Mouse (Mus musculus) lung, embryonic 16.5 days (tissue): ENCODE results near the gene Pik3cg. TPM values are rescaled to one million over a fixed set of nuclear protein-coding genes. Genes with fewer than 3 reads are reported as not detected.

Experiments
- ATAC-seq: fragments of 200-750 bp; cut with Nextera tagmentation; 2 replicates; pipeline ENCODE4 v1.8.0; 2017; ENCODE audit warnings: low read depth, mild to moderate bottlenecking, moderate library complexity
- H3K27ac ChIP-seq: fragments of 300-500 bp; sonication (generic); 2 replicates; pipeline ENCODE4 v1.5.1; 2014; ENCODE audit warnings: mild to moderate bottlenecking, control low read depth, low read length
- H3K27me3 ChIP-seq: fragments of 300-500 bp; sonication (generic); 2 replicates; pipeline ENCODE4 v1.6.1; 2014; ENCODE audit warnings: low read depth, low read length, mixed read lengths; ENCODE audit not compliant: control insufficient read depth, insufficient read depth
- H3K36me3 ChIP-seq: fragments of 300-500 bp; sonication (generic); 2 replicates; pipeline ENCODE4 v1.6.1; 2014; ENCODE audit warnings: low read length; ENCODE audit not compliant: control insufficient read depth, insufficient read depth
- H3K4me1 ChIP-seq: fragments of 300-500 bp; sonication (generic); replicated peaks from 2 replicates; pipeline ENCODE4 v1.6.1; 2014; ENCODE audit warnings: low read length, mixed read lengths; ENCODE audit not compliant: control insufficient read depth, insufficient read depth
- H3K4me2 ChIP-seq: fragments of 300-500 bp; sonication (generic); 2 replicates; pipeline ENCODE4 v1.6.1; 2014; ENCODE audit warnings: low read depth, low read length, control low read depth
- H3K4me3 ChIP-seq: fragments of 300-500 bp; sonication (generic); 2 replicates; pipeline ENCODE4 v1.5.1; 2014; ENCODE audit warnings: mild to moderate bottlenecking, low read length, control low read depth
- H3K9ac ChIP-seq: fragments of 300-500 bp; sonication (generic); 2 replicates; pipeline ENCODE4 v1.6.1; 2014; ENCODE audit warnings: low read length, control low read depth
- H3K9me3 ChIP-seq: fragments of 300-500 bp; sonication (generic); 2 replicates; pipeline ENCODE4 v1.6.1; 2016; ENCODE audit warnings: low read length; ENCODE audit not compliant: control insufficient read depth
- WGBS: fragments of 180-500 bp; shearing (Covaris S2); extraction: QIAGEN DNeasy Blood & Tissue Kit; methylation state at CpG from one replicate; pipeline ENCODE4 v1.1.7; 2014; 5-methylcytosine and 5-hydroxymethylcytosine counted together
- polyA plus RNA-seq: library from polyadenylated mRNA; unstranded; fragments of >200 nt; fragmentation: Nextera tagmentation; extraction: Ambion mirVana; gene quantifications from 2 replicates; pipeline ENCODE4 v1.2.1, GENCODE M21; 2015

Pik3cg gene
- polyA plus RNA-seq, 1 experiment from 2014 or later, result 3.2 TPM

DNA sequence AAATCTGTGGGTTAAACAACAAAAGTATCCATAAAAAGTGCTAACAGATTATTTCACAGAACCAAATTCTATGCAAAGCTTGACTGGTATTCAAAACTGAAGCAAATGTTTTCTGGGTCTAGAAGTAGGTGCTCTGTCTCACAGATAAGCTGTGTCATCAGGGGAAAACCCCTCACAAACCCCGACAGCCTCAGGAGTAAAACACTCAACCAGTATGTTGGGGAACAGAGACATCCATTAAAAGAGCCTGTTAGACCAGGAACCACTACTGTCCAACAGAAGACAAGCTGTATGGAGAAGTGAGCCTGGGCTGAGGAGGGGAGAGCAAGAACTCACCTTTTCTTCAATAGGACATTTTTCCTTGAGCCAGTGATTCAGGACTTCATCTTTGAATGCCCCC, 14.1 kb downstream of the Pik3cg start:
- H3K36me3 ChIP-seq, result no peaks in the 10 kb centered on the region
- no peak overlapping the region for H3K27ac ChIP-seq
- no peak for ATAC-seq
- H3K9me3 ChIP-seq, result no peaks in the 10 kb centered on the region
- H3K9ac ChIP-seq, result no peak overlapping the region
- H3K4me3 ChIP-seq, result no peak overlapping the region
- 68% methylated on average over 1 of the region's 1 CpGs for WGBS
- no peaks in the 10 kb centered on the region for H3K4me1 ChIP-seq
- no peaks in the 10 kb centered on the region for H3K27me3 ChIP-seq
- no peak overlapping the region for H3K4me2 ChIP-seq

DNA sequence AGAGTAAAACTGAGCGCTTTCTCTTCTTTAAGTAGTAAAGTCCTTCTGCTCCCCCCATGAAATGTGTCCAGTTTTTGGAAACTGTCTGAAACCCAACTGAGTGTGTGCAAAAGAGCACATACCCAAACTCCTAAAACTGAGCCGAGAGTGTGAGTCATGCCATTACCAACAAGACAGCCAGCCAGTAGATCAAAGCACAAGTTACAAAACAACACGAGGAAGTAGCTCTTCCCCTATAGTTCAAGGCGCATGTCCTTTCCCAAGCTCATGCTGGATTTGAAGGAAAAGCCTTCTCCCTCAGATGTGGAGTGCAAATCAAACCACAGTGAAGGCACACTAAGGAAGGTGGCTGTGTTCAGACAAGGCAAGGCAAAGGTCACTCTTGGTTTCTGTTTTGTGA, 17.5 kb downstream of the Pik3cg start:
- no peak overlapping the region for H3K27ac ChIP-seq
- no peak overlapping the region for H3K4me3 ChIP-seq
- H3K4me2 ChIP-seq, result no peak overlapping the region
- no peak overlapping the region for H3K9ac ChIP-seq
- H3K27me3 ChIP-seq, result no peaks in the 10 kb centered on the region
- H3K4me1 ChIP-seq, result no peaks in the 10 kb centered on the region
- H3K9me3 ChIP-seq, result no peaks in the 10 kb centered on the region
- no peak for ATAC-seq
- H3K36me3 ChIP-seq, result no peaks in the 10 kb centered on the region
- WGBS, result 63% methylated on average over 4 of the region's 4 CpGs

DNA sequence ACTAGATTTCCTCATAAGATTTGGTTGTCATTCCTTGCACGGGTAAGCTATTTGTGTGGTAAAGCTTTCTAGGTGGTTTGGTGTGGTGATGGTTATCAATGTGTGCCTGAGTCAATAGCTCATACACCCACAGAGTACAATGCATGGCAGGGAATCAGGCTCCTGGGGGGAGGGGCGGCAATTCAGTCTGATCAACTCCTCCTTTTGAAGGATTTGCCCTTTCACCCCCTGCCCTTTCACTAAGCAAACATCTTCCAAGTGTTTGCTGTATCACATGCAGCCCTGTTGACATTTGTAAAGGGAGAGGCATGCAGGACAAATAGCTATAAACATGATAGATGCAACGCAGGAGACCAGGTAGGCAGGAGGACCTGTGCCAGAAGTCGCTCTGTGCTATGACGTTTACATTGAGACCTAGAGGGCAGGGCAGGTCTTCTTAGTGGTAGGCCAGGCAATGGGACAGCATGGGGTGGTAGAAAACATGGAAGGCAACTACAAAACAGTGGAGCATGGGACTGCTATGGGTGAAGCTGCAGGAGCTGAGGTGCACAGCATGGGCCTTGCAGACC, 20.7 kb downstream of the Pik3cg start:
- WGBS, result 56% methylated on average over 5 of the region's 5 CpGs
- H3K4me3 ChIP-seq, result no peak overlapping the region

DNA sequence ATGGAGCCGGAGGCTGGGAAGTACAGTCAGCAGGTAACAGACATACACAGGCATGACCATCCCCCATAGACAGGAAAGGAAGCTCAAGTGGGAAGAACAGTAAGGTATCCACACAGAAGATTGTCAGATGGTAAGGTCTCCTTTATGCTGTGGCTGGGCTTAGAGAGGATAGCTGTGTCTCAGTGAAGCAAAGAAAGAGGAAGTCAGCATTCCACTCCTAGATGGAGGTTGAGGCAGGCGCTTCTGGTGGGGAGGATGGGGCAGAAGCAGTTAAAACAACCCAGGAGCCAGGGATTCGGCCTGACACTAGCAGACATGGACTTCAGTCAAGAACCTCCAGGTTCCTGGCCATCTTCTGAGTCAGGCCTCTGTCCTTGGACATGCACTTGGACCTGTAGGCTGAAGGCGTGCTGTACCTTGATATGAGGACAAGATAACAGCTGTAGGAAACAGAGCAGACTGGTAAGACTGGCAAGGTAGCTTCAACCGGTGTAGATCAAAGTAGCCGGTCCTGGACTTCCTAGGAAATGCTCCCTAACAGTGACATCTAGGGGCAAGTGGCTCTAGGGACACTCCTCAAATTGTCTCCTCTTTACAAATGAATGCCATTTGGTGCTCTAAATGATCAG, 21.7 kb downstream of the Pik3cg start:
- no peak overlapping the region for H3K4me2 ChIP-seq
- 74% methylated on average over 6 of the region's 6 CpGs for WGBS
- no peak for ATAC-seq
- no peaks in the 10 kb centered on the region for H3K9me3 ChIP-seq
- H3K4me1 ChIP-seq, result no peaks in the 10 kb centered on the region
- no peaks in the 10 kb centered on the region for H3K36me3 ChIP-seq
- no peak overlapping the region for H3K9ac ChIP-seq
- H3K27me3 ChIP-seq, result no peaks in the 10 kb centered on the region
- no peak overlapping the region for H3K27ac ChIP-seq
- H3K4me3 ChIP-seq, result no peak overlapping the region

More for the DNA sequence above, 20.7 kb downstream of the Pik3cg start:
- no peak overlapping the region for H3K27ac ChIP-seq
- no peak for ATAC-seq
- H3K4me1 ChIP-seq, result no peaks in the 10 kb centered on the region
- no peak overlapping the region for H3K4me2 ChIP-seq
- no peaks in the 10 kb centered on the region for H3K27me3 ChIP-seq
- H3K36me3 ChIP-seq, result no peaks in the 10 kb centered on the region
- no peaks in the 10 kb centered on the region for H3K9me3 ChIP-seq
- no peak overlapping the region for H3K9ac ChIP-seq

DNA sequence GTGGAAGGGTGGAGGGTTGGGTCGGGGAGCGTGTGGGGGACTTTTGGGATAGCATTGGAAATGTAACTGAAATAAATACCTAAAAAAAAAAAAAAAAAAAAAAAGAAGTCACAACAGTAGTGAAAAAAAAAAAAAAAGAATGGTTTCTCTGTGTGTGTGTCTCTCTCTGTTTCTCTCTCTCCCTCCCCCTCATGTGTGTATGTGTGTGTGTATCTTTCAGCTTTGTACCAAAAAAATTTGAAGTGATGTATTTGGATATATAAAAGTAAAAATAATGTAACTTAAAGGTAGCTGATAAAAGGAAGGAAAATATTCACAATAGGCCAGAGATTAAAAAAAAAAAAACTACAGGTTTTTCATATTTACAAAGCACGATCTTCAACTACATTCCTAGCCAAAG, 23.6 kb downstream of the Pik3cg start:
- no peak overlapping the region for H3K4me2 ChIP-seq
- H3K27me3 ChIP-seq, result no peaks in the 10 kb centered on the region
- 81% methylated on average over 3 of the region's 3 CpGs for WGBS
- H3K4me3 ChIP-seq, result no peak overlapping the region
- no peak overlapping the region for H3K27ac ChIP-seq
- ATAC-seq, result no peak
- no peaks in the 10 kb centered on the region for H3K9me3 ChIP-seq
- no peaks in the 10 kb centered on the region for H3K4me1 ChIP-seq
- no peak overlapping the region for H3K9ac ChIP-seq
- H3K36me3 ChIP-seq, result no peaks in the 10 kb centered on the region

DNA sequence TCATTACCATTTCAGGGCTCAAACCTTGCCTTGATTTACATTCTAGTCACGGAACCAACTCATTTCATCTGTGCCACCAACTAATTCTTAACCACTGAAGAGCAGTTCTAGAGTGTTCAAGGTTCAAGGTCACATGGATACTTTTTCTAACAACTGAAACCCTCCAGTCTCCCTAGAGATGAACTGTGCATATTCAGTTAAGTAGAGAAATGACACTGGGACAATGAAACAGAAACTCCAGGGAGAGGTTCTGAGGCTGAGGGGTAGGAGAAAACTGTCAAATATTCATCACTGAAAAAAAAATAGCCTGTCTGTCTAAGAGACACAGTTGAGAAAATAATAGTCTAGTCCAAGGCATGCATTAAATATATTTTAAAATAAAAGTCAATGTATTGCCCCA, 24.9 kb downstream of the Pik3cg start:
- H3K4me2 ChIP-seq, result no peak overlapping the region
- H3K9ac ChIP-seq, result no peak overlapping the region
- no peaks in the 10 kb centered on the region for H3K9me3 ChIP-seq
- WGBS, result 84% methylated on average over 1 of the region's 1 CpGs
- ATAC-seq, result no peak
- H3K36me3 ChIP-seq, result no peaks in the 10 kb centered on the region
- H3K4me1 ChIP-seq, result no peaks in the 10 kb centered on the region
- no peaks in the 10 kb centered on the region for H3K27me3 ChIP-seq
- H3K27ac ChIP-seq, result no peak overlapping the region
- no peak overlapping the region for H3K4me3 ChIP-seq

DNA sequence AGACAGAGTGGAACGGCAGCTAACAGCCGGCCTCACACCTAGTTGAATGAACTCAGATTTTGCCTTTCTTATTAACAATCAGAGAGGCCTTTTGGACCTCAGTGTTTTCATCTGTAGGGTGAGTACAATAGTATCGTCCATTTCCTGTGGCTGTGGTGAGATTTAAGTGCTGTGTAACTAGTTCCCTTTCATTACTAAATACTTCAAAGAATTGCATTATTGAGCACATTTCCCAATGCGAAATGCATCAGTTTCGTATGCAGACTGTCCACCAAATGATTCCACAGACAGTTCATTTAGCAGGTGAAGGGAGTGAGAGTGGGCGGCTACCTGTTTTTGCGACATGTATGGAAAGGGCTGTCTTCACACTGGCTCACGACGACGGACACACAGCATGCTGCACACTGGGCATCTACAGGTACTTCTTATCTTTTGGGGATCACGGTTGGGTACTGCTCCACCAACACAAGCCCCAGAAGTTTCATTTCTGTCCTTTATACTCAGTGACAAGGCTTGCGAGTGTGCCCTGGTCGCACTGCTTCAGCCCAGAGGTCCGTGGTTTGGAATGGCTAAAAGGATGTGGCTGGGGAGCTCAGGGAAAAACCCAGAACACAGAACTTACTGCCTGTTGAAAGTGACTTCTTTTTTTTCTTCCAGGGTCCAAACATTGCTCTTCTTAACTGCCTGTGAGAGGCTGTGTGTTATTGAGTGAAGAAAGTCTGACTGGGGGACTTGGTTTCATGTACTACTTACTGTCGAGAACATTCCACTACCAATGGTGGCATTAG, 25.6 kb downstream of the Pik3cg start:
- Histone ChIP-seq H3K9me3 (no peaks in the 10 kb centered on the region), H3K4me2 (no peak overlapping the region), H3K9ac (no peak overlapping the region), H3K27me3 (no peaks in the 10 kb centered on the region), H3K4me3 (no peak overlapping the region), H3K4me1 (no peaks in the 10 kb centered on the region), H3K27ac (no peak overlapping the region), H3K36me3 (no peaks in the 10 kb centered on the region)
- no peak for ATAC-seq
- WGBS, result 88% methylated on average over 15 of the region's 15 CpGs

DNA sequence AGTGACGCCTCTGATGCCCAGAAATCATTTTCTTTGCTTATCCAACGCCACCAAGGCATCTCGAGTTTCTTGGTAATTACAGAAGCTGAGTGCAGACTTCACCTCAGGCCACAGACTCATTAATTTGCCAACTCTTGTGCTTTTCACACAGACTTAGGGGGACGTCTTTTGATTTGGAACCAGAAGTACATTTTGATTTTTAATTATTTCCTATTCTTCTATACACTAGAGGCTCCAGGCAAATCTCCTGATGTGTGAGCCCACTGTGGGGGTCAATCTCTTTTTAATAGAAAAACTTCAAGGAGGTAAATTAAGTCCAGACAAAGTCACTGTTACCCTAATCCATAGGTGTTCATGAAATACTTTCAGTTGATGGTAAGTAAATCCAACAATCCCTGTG, 26.6 kb downstream of the Pik3cg start:
- no peak overlapping the region for H3K9ac ChIP-seq
- ATAC-seq, result no peak

DNA sequence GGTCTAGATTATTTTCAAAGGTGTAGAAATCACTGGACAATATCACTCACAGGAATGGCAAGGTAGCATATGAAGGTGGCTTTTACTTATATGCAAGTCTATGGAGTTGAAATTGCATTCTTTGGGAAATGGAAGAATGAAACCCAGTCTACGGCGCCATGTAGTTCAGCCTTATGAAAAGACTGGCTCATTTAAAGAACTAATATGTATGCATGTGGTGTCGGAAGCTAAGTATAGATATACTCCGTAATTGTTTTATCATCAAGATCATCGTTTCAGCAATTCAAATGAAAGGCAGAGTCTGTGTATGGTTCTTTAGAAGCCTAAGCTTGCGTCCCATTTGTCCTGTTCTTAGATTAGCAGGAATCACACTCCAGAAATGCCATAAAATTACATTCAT, 34.0 kb downstream of the Pik3cg start:
- Histone ChIP-seq H3K36me3 (no peaks in the 10 kb centered on the region), H3K4me1 (no peaks in the 10 kb centered on the region), H3K9me3 (no peaks in the 10 kb centered on the region), H3K27ac (no peak overlapping the region), H3K9ac (no peak overlapping the region), H3K4me2 (no peak overlapping the region), H3K27me3 (no peaks in the 10 kb centered on the region), H3K4me3 (no peak overlapping the region)
- no peak for ATAC-seq
- WGBS, result 93% methylated on average over 6 of the region's 6 CpGs

More for the DNA sequence above, 26.6 kb downstream of the Pik3cg start:
- H3K36me3 ChIP-seq, result no peaks in the 10 kb centered on the region
- H3K27me3 ChIP-seq, result no peaks in the 10 kb centered on the region
- H3K9me3 ChIP-seq, result no peaks in the 10 kb centered on the region
- no peak overlapping the region for H3K4me2 ChIP-seq
- WGBS, result 50% methylated on average over 4 of the region's 4 CpGs
- H3K4me3 ChIP-seq, result no peak overlapping the region
- no peak overlapping the region for H3K27ac ChIP-seq
- H3K4me1 ChIP-seq, result no peaks in the 10 kb centered on the region
